Mouse (Mus musculus): Measurements from ENCODE around the gene Lin7a. TPM values are rescaled to one million over a fixed set of nuclear protein-coding genes. Genes with fewer than 3 reads are reported as not detected.

The Lin7a gene
- polyA plus RNA-seq, 1 experiment from 2014 or later = 26.1 TPM

- ATAC-seq (ENCODE audit: insufficient read depth, low FRiP score, low TSS enrichment) (no peak), DNase-seq (ENCODE audit: low spot score) (no peak)
- H3K27ac ChIP-seq (ENCODE audit: low read depth, low read length) = no peak overlapping the region
- H3K9ac ChIP-seq (ENCODE audit: low read length) = no peak overlapping the region
- H3K36me3 ChIP-seq (ENCODE audit: control insufficient read depth, insufficient read depth, low read length) = no peaks in the 10 kb centered on the region
- 57% methylated on average over 3 of the region's 3 CpGs for WGBS
- no peaks in the 10 kb centered on the region for H3K9me3 ChIP-seq (ENCODE audit: control insufficient read depth, low read length)
- H3K4me2 ChIP-seq (ENCODE audit: low read depth) = no peak overlapping the region
- H3K4me1 ChIP-seq (ENCODE audit: control insufficient read depth, insufficient read depth, low read length) = no peaks in the 10 kb centered on the region
- H3K27me3 ChIP-seq (ENCODE audit: control insufficient read depth, insufficient read depth, low read length) = 0 out of 2 replicates have a peak, but pooled peaks cover 2% of the 10 kb centered on the region
- H3K4me3 ChIP-seq (ENCODE audit: low read depth, low read length) = no peak overlapping the region
These were observed 3.3 kb downstream of the Lin7a start for GRCm38 (mm10) chr10:107274785-107275184.

- Histone ChIP-seq H3K4me1 (ENCODE audit: control insufficient read depth, insufficient read depth, low read length) (no peaks in the 10 kb centered on the region), H3K9me3 (ENCODE audit: control insufficient read depth, low read length) (no peaks in the 10 kb centered on the region), H3K27me3 (ENCODE audit: control insufficient read depth, insufficient read depth, low read length) (no peaks in the 10 kb centered on the region), H3K4me2 (ENCODE audit: low read depth) (no peak overlapping the region), H3K27ac (ENCODE audit: low read depth, low read length) (no peak overlapping the region), H3K9ac (ENCODE audit: low read length) (no peak overlapping the region), H3K36me3 (ENCODE audit: control insufficient read depth, insufficient read depth, low read length) (no peaks in the 10 kb centered on the region), H3K4me3 (ENCODE audit: low read depth, low read length) (no peak overlapping the region)
- 94% methylated on average over 2 of the region's 2 CpGs for WGBS
- ATAC-seq (ENCODE audit: insufficient read depth, low FRiP score, low TSS enrichment) (no peak), DNase-seq (ENCODE audit: low spot score) (no peak)
These were observed 5.2 kb downstream of the Lin7a start for GRCm38 (mm10) chr10:107276647-107277046.

GRCm38 (mm10) chr10:107293934-107294664, 22.6 kb downstream of the Lin7a start:
- Histone ChIP-seq H3K4me3 (ENCODE audit: low read depth, low read length) (no peak overlapping the region), H3K9me3 (ENCODE audit: control insufficient read depth, low read length) (no peaks in the 10 kb centered on the region), H3K4me1 (ENCODE audit: control insufficient read depth, insufficient read depth, low read length) (no peaks in the 10 kb centered on the region), H3K27ac (ENCODE audit: low read depth, low read length) (no peak overlapping the region), H3K4me2 (ENCODE audit: low read depth) (no peak overlapping the region), H3K27me3 (ENCODE audit: control insufficient read depth, insufficient read depth, low read length) (no peaks in the 10 kb centered on the region), H3K9ac (ENCODE audit: low read length) (no peak overlapping the region), H3K36me3 (ENCODE audit: control insufficient read depth, insufficient read depth, low read length) (no peaks in the 10 kb centered on the region)
- 74% methylated on average over 7 of the region's 7 CpGs for WGBS
- ATAC-seq (ENCODE audit: insufficient read depth, low FRiP score, low TSS enrichment) = no peak
- no peak for DNase-seq (ENCODE audit: low spot score)

- no peaks in the 10 kb centered on the region for H3K9me3 ChIP-seq (ENCODE audit: control insufficient read depth, low read length)
- no peak overlapping the region for H3K4me2 ChIP-seq (ENCODE audit: low read depth)
- ATAC-seq (ENCODE audit: insufficient read depth, low FRiP score, low TSS enrichment) (no peak), DNase-seq (ENCODE audit: low spot score) (no peak)
- H3K4me1 ChIP-seq (ENCODE audit: control insufficient read depth, insufficient read depth, low read length) = no peaks in the 10 kb centered on the region
- 95% methylated on average over 2 of the region's 2 CpGs for WGBS
- H3K27me3 ChIP-seq (ENCODE audit: control insufficient read depth, insufficient read depth, low read length) = no peaks in the 10 kb centered on the region
- H3K9ac ChIP-seq (ENCODE audit: low read length) = no peak overlapping the region
- H3K4me3 ChIP-seq (ENCODE audit: low read depth, low read length) = no peak overlapping the region
- H3K36me3 ChIP-seq (ENCODE audit: control insufficient read depth, insufficient read depth, low read length) = no peaks in the 10 kb centered on the region
- no peak overlapping the region for H3K27ac ChIP-seq (ENCODE audit: low read depth, low read length)
These were observed 29.2 kb downstream of the Lin7a start for GRCm38 (mm10) chr10:107300587-107301248.

- no peak overlapping the region for H3K27ac ChIP-seq (ENCODE audit: low read depth, low read length)
- H3K36me3 ChIP-seq (ENCODE audit: control insufficient read depth, insufficient read depth, low read length) = no peaks in the 10 kb centered on the region
- no peak overlapping the region for H3K4me2 ChIP-seq (ENCODE audit: low read depth)
- no peak overlapping the region for H3K9ac ChIP-seq (ENCODE audit: low read length)
- no peaks in the 10 kb centered on the region for H3K27me3 ChIP-seq (ENCODE audit: control insufficient read depth, insufficient read depth, low read length)
- 91% methylated on average over 5 of the region's 5 CpGs for WGBS
- no peaks in the 10 kb centered on the region for H3K9me3 ChIP-seq (ENCODE audit: control insufficient read depth, low read length)
- no peak for ATAC-seq (ENCODE audit: insufficient read depth, low FRiP score, low TSS enrichment)
- no peaks in the 10 kb centered on the region for H3K4me1 ChIP-seq (ENCODE audit: control insufficient read depth, insufficient read depth, low read length)
- DNase-seq (ENCODE audit: low spot score) = no peak
- no peak overlapping the region for H3K4me3 ChIP-seq (ENCODE audit: low read depth, low read length)
These were observed 39.5 kb downstream of the Lin7a start for GRCm38 (mm10) chr10:107310964-107311490.

- no peaks in the 10 kb centered on the region for H3K36me3 ChIP-seq (ENCODE audit: control insufficient read depth, insufficient read depth, low read length)
- ATAC-seq (ENCODE audit: insufficient read depth, low FRiP score, low TSS enrichment) (no peak), DNase-seq (ENCODE audit: low spot score) (no peak)
- no peaks in the 10 kb centered on the region for H3K9me3 ChIP-seq (ENCODE audit: control insufficient read depth, low read length)
- H3K4me1 ChIP-seq (ENCODE audit: control insufficient read depth, insufficient read depth, low read length) = no peaks in the 10 kb centered on the region
- no peak overlapping the region for H3K4me3 ChIP-seq (ENCODE audit: low read depth, low read length)
- no peaks in the 10 kb centered on the region for H3K27me3 ChIP-seq (ENCODE audit: control insufficient read depth, insufficient read depth, low read length)
- no peak overlapping the region for H3K27ac ChIP-seq (ENCODE audit: low read depth, low read length)
- 94% methylated on average over 4 of the region's 4 CpGs for WGBS
- no peak overlapping the region for H3K4me2 ChIP-seq (ENCODE audit: low read depth)
- no peak overlapping the region for H3K9ac ChIP-seq (ENCODE audit: low read length)
These were observed 41.1 kb downstream of the Lin7a start for GRCm38 (mm10) chr10:107312609-107313008.

GRCm38 (mm10) chr10:107313395-107313794, 41.9 kb downstream of the Lin7a start:
- no peaks in the 10 kb centered on the region for H3K36me3 ChIP-seq (ENCODE audit: control insufficient read depth, insufficient read depth, low read length)
- DNase-seq (ENCODE audit: low spot score) (no peak), ATAC-seq (ENCODE audit: insufficient read depth, low FRiP score, low TSS enrichment) (no peak)
- no peak overlapping the region for H3K27ac ChIP-seq (ENCODE audit: low read depth, low read length)
- H3K4me1 ChIP-seq (ENCODE audit: control insufficient read depth, insufficient read depth, low read length) = no peaks in the 10 kb centered on the region
- H3K27me3 ChIP-seq (ENCODE audit: control insufficient read depth, insufficient read depth, low read length) = no peaks in the 10 kb centered on the region
- 48% methylated on average over 3 of the region's 3 CpGs for WGBS
- H3K9me3 ChIP-seq (ENCODE audit: control insufficient read depth, low read length) = no peaks in the 10 kb centered on the region
- no peak overlapping the region for H3K4me2 ChIP-seq (ENCODE audit: low read depth)
- H3K9ac ChIP-seq (ENCODE audit: low read length) = no peak overlapping the region
- H3K4me3 ChIP-seq (ENCODE audit: low read depth, low read length) = no peak overlapping the region

- no peaks in the 10 kb centered on the region for H3K4me1 ChIP-seq (ENCODE audit: control insufficient read depth, insufficient read depth, low read length)
- no peaks in the 10 kb centered on the region for H3K36me3 ChIP-seq (ENCODE audit: control insufficient read depth, insufficient read depth, low read length)
- H3K4me3 ChIP-seq (ENCODE audit: low read depth, low read length) = no peak overlapping the region
- no peak overlapping the region for H3K9ac ChIP-seq (ENCODE audit: low read length)
- no peaks in the 10 kb centered on the region for H3K27me3 ChIP-seq (ENCODE audit: control insufficient read depth, insufficient read depth, low read length)
- no peaks in the 10 kb centered on the region for H3K9me3 ChIP-seq (ENCODE audit: control insufficient read depth, low read length)
- no peak overlapping the region for H3K4me2 ChIP-seq (ENCODE audit: low read depth)
- ATAC-seq (ENCODE audit: insufficient read depth, low FRiP score, low TSS enrichment) (no peak), DNase-seq (ENCODE audit: low spot score) (no peak)
- H3K27ac ChIP-seq (ENCODE audit: low read depth, low read length) = no peak overlapping the region
These were observed 43.8 kb downstream of the Lin7a start for GRCm38 (mm10) chr10:107315251-107315650.

- H3K4me2 ChIP-seq (ENCODE audit: low read depth) = no peak overlapping the region
- no peaks in the 10 kb centered on the region for H3K36me3 ChIP-seq (ENCODE audit: control insufficient read depth, insufficient read depth, low read length)
- H3K27ac ChIP-seq (ENCODE audit: low read depth, low read length) = no peak overlapping the region
- H3K9me3 ChIP-seq (ENCODE audit: control insufficient read depth, low read length) = no peaks in the 10 kb centered on the region
- no peaks in the 10 kb centered on the region for H3K4me1 ChIP-seq (ENCODE audit: control insufficient read depth, insufficient read depth, low read length)
- no peak overlapping the region for H3K4me3 ChIP-seq (ENCODE audit: low read depth, low read length)
- no peak for DNase-seq (ENCODE audit: low spot score)
- H3K27me3 ChIP-seq (ENCODE audit: control insufficient read depth, insufficient read depth, low read length) = no peaks in the 10 kb centered on the region
- no peak overlapping the region for H3K9ac ChIP-seq (ENCODE audit: low read length)
- ATAC-seq (ENCODE audit: insufficient read depth, low FRiP score, low TSS enrichment) = no peak
- 85% methylated on average over 5 of the region's 5 CpGs for WGBS
These were observed 44.2 kb downstream of the Lin7a start for GRCm38 (mm10) chr10:107315681-107316080.
